In the genomic region with DNA sequence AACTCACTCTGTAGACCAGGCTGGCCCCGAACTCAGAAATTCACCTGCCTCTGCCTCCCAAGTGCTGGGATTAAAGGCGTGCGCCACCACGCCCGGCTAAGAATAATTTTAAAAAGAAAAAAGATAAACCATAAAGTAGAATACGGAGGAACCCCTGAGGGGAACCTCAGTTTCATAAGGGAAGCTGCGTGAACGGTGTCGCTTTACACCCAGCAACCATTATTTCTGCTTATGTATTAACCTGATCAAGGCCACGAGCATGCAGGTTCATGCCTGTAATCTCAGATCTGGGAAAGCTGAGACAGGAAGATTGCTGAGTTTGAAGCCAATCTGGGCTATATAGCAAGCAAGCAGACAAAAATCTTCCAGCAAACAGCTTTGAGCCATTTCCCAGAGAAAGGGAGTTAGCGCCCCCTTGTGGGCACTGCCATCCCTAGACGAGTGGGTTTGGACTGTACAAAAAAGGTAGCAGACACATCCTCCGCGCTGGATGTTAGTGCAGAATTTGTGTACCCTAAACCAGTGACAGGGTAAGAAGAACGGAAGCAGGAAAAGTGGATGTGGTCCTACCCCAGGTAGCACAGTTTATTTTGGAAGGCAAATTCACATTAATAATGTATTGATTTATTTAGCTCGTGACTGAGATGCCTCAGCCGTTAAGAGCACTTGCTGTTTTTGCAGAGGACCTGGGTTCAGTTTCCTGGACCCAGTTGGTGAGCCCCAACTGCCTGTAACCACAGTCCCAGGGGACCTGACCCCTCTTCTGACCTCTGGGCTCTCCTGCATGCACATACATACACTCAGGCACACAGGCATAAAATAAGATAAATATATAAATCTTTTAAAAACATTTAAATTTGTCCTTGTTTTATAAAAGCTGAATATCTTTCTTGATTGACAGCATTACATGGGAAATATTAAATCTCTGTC, we compare ENCODE assay signal across 1 mouse cellular context.
TF ChIP-seq lines count a peak whose summit lies in the region.

No protein-coding gene starts in this region.

TF ChIP-seq in C2C12, 6 proteins besides CTCF, POLR2A, EP300 and RAD21:
- no peak for TF ChIP-seq MYOG (IDR thresholded peaks at IDR 0.05; ENCODE audit: control insufficient read depth, extremely low read depth, insufficient read length)
- TF ChIP-seq MYOD1 (IDR thresholded peaks at IDR 0.05; ENCODE audit: control insufficient read depth, insufficient read length, low read depth) = no peak
- no peak for TF ChIP-seq CEBPB (IDR thresholded peaks at IDR 0.05; ENCODE audit: low read depth)
- TF ChIP-seq MAX (IDR thresholded peaks at IDR 0.05) = no peak
- no peak for TF ChIP-seq USF1 (IDR thresholded peaks at IDR 0.05; ENCODE audit: low read depth)
- TF ChIP-seq FOSL1 (IDR thresholded peaks at IDR 0.05; ENCODE audit: insufficient read depth, low read length, poor library complexity, severe bottlenecking) = no peak
